Mouse (Mus musculus): ENCODE measurements around the gene Pfdn6.

The Pfdn6 gene

GRCm38 (mm10) chr17:33931947-33932346, 8.2 kb downstream of the Pfdn6 start:
- DNase-seq (ENCODE audit: low read depth, low spot score): no peak

- no peak for DNase-seq (ENCODE audit: low read depth, low spot score)
Measured at GRCm38 (mm10) chr17:33931159-33931866, 8.8 kb downstream of the Pfdn6 start.

- no peak for DNase-seq (ENCODE audit: low read depth, low spot score)
Measured at GRCm38 (mm10) chr17:33930280-33931158, 9.6 kb downstream of the Pfdn6 start.

GRCm38 (mm10) chr17:33929371-33930279, 10.5 kb downstream of the Pfdn6 start, which contains the start of gene Rgl2:
Rgl2 (plus strand) TSS chr17:33929543.
- DNase-seq (ENCODE audit: low read depth, low spot score): peak; percentile 95

GRCm38 (mm10) chr17:33928251-33928947, 11.7 kb downstream of the Pfdn6 start:
- no peak for DNase-seq (ENCODE audit: low read depth, low spot score)

GRCm38 (mm10) chr17:33926207-33926932, 13.8 kb downstream of the Pfdn6 start:
- no peak for DNase-seq (ENCODE audit: low read depth, low spot score)

- DNase-seq (ENCODE audit: low read depth, low spot score): no peak
Measured at GRCm38 (mm10) chr17:33925406-33926116, 14.6 kb downstream of the Pfdn6 start.

- DNase-seq (ENCODE audit: low read depth, low spot score): peak; percentile 60
Measured at GRCm38 (mm10) chr17:33924577-33925283, 15.4 kb downstream of the Pfdn6 start.

- DNase-seq (ENCODE audit: low read depth, low spot score): no peak
Measured at GRCm38 (mm10) chr17:33921361-33921760, 18.8 kb downstream of the Pfdn6 start.

GRCm38 (mm10) chr17:33920282-33921097, 19.7 kb downstream of the Pfdn6 start:
- DNase-seq (ENCODE audit: low read depth, low spot score): peak; percentile 90

- DNase-seq (ENCODE audit: low read depth, low spot score): peak; percentile 44
Measured at GRCm38 (mm10) chr17:33919351-33920281, 20.5 kb downstream of the Pfdn6 start.

GRCm38 (mm10) chr17:33918293-33919203, 21.6 kb downstream of the Pfdn6 start:
- no peak for DNase-seq (ENCODE audit: low read depth, low spot score)

- DNase-seq (ENCODE audit: low read depth, low spot score): no peak
Measured at GRCm38 (mm10) chr17:33917656-33918292, 22.4 kb downstream of the Pfdn6 start.

- no peak for DNase-seq (ENCODE audit: low read depth, low spot score)
Measured at GRCm38 (mm10) chr17:33916847-33917655, 23.1 kb downstream of the Pfdn6 start.

- DNase-seq (ENCODE audit: low read depth, low spot score): peak; percentile 80
Measured at GRCm38 (mm10) chr17:33916294-33916693, 23.8 kb downstream of the Pfdn6 start.

All from mesoderm, embryonic 11.5 days (tissue).